Mouse (Mus musculus): Measurements from ENCODE around the gene Foxg1.

- TF ChIP-seq CTCF (IDR thresholded peaks at IDR 0.05; ENCODE audit: low read depth, low read length) (no peak), POLR2A (IDR thresholded peaks at IDR 0.05; ENCODE audit: insufficient read depth, low read length) (no peak), EP300 (IDR thresholded peaks at IDR 0.05; ENCODE audit: insufficient read depth, low read depth, low read length) (no peak)
Measured at GRCm38 (mm10) chr12:49389666-49390065, 7.2 kb downstream of the Foxg1 start.

All from ES-Bruce4 (cell line).